Mouse (Mus musculus) megakaryocyte-erythroid progenitor cell, adult 5-6 weeks (primary cell): Measurements from ENCODE around the gene Creld2. TPM values are rescaled to one million over a fixed set of nuclear protein-coding genes. Genes with fewer than 3 reads are reported as not detected.

ENCODE experiments used
- ATAC-seq: replicated peaks from 2 replicates; pipeline ENCODE4 v1.8.0; 2016; ENCODE audit warnings: mild to moderate bottlenecking, inconsistent platforms; ENCODE audit not compliant: severe bottlenecking, poor library complexity, low FRiP score, low TSS enrichment
- total RNA-seq, 2 experiments: library from RNA; stranded (forward) in 1 of 2; stranded (reverse) in 1 of 2; fragments of 200-1000, 215-1000 nt in 1 of 2; fragments of >200 nt in 1 of 2; fragmentation: Nextera tagmentation in 1 of 2; gene quantifications; 2 replicates each; pipeline ENCODE4 v1.2.3; 2014 to 2017

The Creld2 gene
- total RNA-seq, 2 experiments from 2014 or later: 29.7 to 47.8 TPM

DNA sequence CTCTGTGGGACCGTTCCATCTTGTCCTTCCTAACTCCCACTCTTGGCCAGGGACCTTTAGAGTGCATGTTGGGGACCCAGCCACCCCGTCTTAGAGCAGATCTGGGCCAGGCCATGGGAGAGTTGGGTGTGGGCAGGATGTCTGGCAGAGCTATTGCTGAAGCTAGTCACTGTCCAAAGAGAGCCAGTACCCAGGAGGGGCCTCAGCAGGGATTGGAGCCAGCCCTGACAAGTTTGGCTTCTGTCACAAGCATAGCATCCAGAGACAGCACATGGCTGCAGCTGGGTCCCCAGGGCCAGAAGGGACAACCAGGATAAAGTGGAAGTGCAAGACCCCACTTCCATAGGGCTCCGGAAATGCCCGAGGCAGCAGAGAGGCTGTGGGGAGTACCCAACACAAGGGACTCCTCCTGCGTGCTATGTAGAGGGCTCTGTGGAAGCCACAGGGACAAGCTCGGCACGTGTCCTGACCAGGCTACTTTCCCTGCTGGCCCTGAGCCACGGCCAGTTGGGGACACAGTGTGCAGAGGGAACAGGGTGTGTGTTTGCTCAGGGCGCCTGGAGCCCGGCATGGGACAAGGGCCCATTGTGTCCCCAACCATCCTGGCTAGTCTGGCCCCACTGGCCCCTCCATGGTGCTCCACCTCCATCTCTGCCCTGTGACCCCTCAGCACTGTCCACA lies 30.8 kb downstream of the Creld2 start:
- no peak for ATAC-seq

DNA sequence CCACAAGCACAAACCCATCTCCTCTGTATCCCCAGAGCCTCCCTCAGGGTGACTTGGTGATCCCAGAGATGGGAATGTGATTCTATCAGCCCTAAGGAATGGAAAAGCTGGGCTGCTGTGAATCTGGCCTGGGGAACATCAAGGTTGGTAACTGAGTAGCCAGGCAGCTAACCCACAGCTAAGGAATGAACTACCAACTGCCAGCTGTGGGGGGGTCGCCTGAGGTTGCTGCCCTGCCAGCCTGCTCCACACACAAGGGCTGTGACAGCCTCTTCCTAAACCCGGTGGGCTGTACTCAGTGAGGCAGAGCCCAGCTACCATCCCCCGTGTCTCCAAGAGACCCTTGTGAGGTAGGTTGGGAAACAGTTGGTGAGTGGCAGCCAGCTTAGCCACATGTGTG lies 31.6 kb downstream of the Creld2 start:
- ATAC-seq: no peak

DNA sequence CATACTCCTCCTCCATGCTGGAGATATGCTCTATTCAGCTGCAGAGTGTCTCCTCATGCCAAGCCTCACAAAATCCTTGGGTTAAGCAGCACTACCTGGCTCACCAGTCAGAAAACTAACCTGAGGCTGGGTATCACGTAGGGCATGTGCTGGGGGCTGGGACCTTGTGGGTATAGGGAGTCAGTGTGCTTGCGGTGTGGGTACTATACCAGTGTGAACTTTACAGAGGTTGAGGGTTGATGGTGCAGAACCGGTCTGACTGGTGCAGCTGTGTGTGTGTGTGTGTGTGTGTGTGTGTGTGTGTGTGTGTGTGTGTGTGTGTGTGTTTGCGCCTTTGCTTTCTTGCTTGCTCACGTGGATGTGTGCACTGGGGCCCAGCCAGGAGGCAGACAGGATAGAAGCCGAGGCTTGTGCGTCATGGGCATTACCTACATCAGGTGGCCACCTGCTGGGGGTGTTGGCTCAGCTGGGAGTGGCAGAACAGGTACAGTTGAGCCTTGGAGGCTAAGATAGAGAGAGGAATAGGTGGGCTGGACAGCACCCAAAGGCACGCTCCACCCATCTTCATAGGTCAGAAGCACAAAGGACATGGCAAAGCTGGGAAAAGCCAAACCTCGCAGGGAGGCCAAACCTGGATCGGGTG lies 32.2 kb downstream of the Creld2 start:
- no peak for ATAC-seq

DNA sequence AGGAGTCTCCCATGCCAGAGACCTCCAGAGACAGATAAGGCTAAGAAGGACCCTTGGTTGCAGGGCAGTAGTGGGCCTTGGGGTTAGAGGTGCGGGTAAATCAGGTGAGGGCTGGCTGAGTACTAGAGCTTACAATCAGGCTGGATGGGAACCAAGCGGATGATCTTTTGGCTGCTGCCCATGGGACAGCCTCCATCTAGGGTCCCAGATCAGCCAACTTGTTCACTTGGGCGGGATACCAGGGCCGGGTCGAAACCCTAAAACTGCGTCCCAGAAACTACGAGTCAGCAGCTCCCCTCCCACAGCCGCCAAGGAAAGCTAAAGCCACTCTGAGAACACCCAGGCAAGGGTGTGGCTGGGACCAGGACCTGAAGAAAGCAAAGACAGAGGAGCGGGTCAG lies 33.7 kb downstream of the Creld2 start:
- no peak for ATAC-seq

DNA sequence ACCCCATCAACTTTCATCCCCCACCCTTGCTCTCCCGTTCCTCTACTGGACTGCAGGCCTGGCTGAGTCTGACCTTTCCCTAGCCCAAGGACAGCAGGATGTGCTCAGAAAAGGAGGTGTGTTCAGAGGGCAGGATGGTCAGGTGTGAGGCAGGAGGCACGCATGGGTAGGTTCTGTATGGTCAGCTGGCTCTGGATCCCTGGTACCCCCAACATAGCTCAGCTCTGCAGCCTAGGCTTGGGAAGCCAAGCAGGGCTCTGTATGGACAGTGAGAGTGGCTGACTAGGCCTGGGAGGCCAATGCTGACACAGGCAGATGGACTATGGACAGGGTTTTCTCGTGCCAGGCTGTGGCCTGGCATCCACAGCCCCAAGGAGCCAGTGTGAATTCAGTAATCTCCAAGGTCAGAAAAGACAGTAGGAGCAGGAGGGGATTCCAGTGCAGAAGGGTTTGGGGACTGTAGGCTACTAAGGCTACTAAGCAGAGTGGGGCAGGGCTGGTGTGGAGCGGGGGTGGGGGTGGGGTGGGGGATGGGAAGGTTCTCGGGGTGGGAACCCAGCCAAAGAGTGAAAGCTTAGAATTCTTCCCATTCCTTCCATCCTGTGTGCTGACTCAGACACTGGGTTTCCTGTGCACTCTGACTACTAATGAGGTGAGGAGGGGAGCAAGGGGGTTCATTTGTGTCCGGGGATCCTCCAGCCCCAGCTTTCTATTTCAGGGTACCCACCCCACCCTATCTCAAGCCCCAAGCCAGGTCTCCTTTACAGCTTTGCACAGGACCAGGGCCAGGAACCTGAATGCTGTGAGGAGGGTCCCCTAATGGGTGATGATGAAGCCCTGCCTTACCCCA lies 34.9 kb downstream of the Creld2 start:
- no peak for ATAC-seq

DNA sequence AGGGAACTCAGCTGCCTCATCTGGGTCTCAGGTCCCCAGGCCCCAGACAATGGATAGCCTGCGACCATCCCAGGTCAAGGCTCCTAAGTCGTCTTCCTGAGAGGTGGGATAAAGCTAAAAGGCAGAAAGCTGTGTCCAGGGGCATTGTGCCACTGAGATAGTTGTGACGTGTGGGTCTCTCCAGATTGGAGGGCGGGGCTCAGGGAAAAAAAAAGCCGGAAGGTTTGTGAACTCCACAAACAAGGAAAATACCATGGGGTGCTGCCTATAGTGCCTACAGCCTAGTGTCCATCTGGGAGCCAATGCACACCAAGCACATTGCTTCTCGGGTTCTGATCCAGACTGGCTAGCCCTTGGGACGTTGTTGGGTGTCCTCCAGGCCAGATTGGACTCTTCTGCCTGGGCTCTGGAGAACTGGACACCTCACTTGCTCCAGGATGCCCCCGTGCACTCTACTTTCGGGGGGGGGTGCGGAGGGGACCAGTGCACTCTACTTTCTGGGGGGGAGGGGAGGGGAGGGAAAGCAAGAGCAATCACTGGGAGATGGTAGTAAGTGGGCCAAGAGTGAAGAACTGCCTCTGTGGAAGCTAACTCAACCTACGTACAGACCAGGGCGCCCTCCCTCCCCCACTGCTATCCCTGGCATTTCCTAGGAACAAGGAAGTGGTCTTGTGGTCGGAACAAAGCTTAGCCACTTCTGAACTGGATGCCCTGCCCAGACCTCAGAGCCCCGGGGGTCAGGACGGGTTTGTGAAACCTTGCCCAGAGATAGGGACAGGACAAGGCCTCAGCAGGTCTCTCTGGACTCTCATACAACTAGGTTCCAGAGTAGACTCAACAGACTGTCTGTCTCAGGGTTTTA lies 35.8 kb downstream of the Creld2 start:
- no peak for ATAC-seq

DNA sequence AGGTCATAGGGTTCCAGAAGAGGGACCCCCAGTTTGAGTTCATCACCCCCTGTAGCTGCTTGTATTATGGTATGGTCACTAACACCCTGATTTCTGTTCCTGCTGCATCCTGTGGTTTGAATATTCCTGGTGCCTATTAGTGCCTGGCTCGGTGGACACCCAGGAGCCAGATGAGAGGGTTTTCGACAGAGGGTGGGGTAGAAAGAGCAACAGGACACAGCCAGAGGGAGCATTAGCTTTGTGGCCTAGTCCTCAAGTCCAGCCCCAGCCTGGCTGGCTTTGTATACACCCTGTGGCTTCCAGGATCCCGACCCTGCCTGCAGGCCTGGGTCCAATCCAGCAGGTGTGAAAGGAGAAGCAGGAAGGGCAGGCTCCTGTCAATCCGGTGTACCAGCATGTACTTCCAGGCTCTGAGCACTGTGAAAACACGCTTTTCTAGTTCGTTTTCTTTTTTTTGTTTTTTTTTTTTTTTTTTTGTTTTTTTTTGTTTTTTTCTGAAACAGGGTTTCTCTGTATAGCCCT lies 36.5 kb downstream of the Creld2 start:
- ATAC-seq: no peak

DNA sequence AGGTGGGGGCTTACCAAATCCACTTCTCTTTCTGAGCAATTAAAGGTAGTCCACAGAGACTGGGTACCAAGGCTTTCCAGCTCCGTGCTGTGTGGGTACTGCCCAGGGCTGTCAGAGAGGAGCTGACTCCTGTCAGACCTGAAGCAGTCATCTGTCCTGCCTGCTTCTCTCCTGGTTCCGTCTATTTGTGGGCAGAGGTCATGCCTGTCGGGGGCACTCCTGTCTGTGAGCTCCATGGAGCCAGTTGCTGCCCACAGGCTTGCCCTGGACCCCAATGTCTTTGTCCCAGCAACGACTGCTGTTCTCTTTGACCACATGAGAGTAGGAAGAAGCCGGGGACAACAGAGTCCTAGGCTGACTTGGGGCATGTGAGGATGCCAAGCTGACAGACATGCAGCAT lies 37.2 kb downstream of the Creld2 start:
- ATAC-seq: no peak

DNA sequence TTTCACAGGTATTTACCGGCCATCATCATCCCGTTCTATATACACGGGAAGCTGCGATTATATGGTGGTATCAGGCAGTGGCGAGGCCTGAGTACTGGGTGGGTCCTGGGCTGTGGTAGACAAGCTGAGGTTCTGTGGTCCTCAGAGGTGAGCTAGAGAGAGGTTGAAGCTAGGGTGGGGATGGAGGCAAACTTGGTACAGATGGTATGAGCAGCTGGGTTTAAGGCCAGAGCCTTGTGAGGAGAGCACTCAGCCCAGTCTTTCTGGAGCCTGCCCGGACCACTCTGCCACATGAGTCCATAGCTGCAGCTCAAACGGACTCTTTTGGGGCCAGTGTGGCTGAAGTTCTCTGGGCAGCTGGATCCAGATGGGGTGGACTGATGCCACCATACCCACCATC lies 37.9 kb downstream of the Creld2 start:
- no peak for ATAC-seq

DNA sequence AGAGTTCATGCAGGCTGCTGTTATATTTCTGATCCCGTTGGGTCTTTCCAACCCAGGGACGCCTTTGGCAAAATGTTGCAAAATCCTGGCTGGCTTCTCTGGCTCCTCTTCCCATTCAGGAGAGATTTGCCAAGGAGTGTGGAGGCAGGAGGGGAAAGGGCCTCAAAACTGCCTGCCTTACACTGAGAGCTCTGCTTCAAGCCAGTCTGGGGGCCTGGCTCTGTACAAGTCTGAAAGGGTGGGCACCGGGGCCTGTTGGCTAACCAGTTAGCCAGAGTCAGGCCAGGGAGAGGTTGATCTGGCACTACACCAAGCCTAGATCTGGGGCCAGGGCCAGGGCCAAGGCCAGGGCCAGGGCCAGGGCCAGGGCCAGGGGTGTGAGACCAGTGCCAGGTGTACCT lies 38.7 kb downstream of the Creld2 start:
- ATAC-seq: no peak

DNA sequence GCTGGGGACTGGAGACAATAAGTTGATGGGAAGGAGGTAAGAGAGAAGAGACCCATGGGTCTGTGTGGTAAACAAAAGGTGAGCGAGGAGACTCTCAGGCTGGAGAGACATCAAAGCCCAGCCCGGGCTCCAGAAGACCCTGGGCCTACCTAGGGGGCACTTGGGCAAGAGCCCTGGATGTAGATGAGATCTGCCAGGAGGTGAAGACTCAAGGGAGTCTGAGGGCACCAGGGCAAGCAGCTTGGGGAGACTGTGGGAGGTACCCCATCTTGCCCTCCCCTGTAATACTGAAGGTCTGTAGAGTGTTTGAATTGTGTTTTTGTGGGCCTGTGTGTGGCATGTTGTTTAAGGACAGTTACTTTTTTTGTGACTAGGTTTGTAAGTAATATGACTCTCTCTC lies 39.3 kb downstream of the Creld2 start:
- ATAC-seq: no peak

DNA sequence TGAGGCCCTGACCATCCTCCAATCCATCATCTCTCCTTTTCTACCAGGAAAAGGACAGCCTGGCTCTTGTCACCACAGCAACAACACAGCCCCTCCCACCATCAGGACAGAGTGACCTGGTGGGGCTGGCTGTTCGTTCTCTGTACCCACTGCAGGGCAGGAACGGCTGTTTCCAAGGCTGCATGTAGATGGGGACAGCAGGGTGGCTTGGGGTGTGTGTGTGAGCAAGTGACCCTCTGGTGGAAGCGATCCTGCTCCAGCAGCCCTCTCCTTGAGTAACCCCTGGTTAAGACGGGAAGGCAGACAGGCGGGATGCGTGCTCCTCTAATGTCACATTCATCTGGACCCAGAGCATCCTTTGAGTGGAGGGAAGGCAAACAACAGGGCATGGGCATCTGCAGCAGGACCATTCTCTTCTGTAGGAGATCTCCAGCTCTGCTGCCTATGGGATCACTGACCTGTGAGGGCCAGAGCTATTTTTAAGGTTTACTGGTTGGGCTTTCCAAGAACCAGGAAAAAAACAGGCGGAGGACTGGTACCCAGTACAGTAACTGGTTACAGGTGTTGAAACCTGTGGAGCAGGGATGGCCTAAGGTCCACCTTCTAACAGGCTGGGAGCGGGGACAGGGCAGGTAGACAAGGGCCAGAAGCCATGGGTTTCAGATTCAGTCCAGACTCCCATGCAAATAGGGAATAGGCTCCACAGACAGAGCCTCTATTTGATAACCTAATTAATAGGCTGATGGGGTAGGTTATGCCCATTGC lies 39.9 kb downstream of the Creld2 start:
- ATAC-seq: no peak

DNA sequence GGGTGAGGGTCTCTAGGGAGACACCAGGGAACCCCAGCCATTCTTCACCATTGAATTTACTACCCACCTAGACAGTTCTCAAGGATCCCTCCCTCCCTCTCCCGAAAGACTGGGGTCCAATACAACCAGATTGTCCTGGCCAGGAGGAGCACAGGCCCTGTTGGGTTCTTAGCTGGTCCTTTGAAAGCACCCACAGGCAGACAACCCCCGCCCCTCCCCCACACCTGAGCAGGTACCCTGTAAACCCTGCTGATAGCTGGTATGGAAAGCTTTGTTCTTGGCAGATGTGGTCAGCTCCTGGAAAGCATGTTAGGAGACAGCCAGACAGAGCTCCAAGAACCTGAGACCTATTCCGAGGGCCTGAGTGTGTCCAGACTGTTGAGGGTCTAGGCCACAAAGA lies 41.3 kb downstream of the Creld2 start:
- ATAC-seq: no peak

DNA sequence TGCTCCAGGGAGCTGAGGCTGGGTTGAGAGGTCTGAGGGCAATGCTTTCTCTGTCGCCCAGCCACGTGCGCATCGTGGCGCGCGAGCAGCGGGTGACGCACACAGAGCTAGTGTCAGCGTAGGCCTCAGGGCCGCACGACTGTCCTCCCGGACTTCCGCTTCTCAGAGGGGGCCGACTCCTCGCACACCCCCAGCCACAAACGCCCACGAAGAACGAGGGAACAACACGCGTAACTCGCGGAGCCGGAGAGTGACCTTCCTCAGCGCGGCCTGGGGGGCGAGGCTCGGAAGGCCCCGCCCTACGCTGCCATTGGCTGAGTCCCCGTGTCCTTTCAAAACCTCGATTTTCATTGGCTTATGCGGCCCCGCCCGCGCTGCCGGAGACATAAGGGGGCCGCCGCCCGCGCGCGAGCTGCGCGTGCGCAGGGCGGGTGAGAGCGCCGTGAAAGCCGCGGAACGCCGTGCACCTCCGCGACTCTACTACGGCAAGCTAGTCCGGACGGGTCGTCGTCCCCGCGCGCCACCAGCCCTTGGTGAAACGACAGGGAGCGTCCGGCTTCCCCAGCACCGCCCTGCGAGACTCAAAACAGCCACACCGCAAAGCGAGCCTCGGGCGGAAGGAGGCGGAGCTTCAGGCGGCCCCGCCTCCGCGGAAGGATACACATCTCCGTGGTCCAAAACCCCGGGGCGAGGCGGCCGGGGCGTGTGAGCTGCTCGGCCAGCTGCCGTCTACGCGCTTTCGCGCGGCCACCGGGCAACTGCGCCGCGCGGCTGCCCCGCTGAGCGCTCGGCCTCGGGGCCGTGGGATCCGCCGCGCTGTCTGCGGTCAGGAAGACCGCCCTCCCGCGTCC lies 42.6 kb downstream of the Creld2 start, which contains the start of gene Pim3:
Gene Pim3 (plus strand): TSS at position 415 of the 851 bp plus-strand sequence.
- peak; percentile 85 for ATAC-seq

DNA sequence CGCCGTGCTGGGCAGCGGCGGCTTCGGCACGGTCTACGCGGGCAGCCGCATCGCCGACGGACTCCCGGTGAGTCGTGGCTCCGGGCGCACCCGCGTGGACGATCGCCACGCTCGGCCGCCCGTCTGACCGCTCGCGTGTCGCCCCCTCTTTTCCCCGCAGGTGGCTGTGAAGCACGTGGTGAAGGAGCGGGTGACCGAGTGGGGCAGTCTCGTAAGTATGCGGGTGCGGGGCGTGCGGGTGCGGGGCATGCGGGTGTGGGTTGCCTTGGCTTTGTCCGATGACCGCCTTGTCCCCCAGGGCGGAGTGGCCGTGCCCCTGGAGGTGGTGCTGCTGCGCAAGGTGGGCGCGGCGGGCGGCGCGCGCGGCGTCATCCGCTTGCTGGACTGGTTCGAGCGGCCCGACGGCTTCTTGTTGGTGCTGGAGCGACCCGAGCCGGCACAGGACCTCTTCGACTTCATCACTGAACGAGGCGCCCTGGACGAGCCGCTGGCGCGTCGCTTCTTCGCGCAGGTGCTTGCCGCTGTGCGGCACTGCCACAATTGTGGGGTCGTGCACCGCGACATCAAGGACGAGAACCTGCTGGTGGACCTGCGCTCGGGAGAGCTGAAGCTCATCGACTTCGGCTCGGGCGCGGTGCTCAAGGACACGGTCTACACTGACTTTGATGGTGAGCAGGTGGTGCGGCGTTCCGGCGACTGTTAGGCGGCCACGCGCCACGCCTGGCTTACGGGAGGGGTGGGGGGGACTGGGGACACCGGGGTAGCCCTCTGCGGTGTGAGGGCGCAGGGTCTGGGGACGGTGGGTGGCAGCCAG lies 43.6 kb downstream of the Creld2 start:
- no peak for ATAC-seq

DNA sequence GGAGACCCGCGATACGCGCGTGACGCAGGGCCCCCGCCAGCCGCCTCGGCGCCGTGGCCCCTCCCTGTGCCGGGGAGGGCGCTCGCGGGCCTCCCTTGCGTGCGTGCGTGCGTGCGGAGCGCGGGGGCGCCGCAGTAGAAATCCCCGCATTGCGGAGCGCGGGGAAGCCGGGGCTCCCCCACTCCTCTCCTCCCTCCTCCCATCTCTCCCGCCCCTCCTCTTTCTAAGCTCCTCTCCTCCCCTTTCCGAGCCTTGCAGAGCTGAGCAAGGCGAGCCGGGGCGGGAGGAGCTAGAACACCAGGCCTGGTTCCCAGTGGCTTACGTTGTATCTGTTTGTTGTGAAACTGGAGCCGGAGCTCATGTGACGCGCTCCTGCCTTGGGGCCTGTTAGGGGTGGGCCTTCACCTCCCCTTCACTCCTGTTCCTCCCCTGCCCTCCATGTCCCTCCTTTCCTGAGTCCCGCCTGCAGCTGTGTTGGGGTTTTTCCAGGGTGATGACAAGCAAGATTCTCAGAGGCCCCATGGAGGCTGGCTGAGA lies 44.3 kb downstream of the Creld2 start:
- peak; percentile 69 for ATAC-seq
